In genomic region chr3:115714049-115714435, GRCm38 (mm10) we compare ENCODE assay signal across 8 mouse cellular contexts. TPM values are rescaled to one million over a fixed set of nuclear protein-coding genes. Genes with fewer than 3 reads are reported as not detected.
DNase-seq lines count a peak whose midpoint lies in the region; ATAC-seq and TF ChIP-seq lines count a peak whose summit lies in the region.

No protein-coding gene starts in this region.

- DNase-seq in CH12.LX (ENCODE audit: extremely low read depth): no peak
- DNase-seq in limb, embryonic 10.5 days (ENCODE audit: low spot score): peak; percentile 32
- DNase-seq in layer of hippocampus, postnatal 25 days (ENCODE audit: extremely low spot score in 1 of 2, low spot score in 1 of 2): no peak
- no peak for DNase-seq in testis, postnatal 10 days (ENCODE audit: low spot score)

- WGBS in forebrain, embryonic 15.5 days: under 1% methylated on average over 5 of the region's 5 CpGs
- WGBS in limb, embryonic 10.5 days: 12% methylated on average over 5 of the region's 5 CpGs
- 3% methylated on average over 5 of the region's 5 CpGs for WGBS in neural tube, embryonic 14.5 days

- TF ChIP-seq CTCF in CH12.LX (conservative IDR thresholded peaks at IDR 0.05 in 1 of 2, IDR thresholded peaks at IDR 0.05 in 1 of 2; ENCODE audit: low read depth in 2 of 2, low read length in 2 of 2): no peak

- dilution Hi-C loops in CH12.LX (cut with MboI; ENCODE audit: extremely low pct_ligation_motif_present, extremely low pct_unique_long_range_greater_than_20kb, low sequenced_read_pairs): no loop called here

- no peak for TF ChIP-seq EP300 in CH12.LX (IDR thresholded peaks at IDR 0.05; ENCODE audit: low read length)

- H3K4me3 ChIP-seq in erythroblast, embryonic 14.5 days (replicated peaks): peak overlapping the region; percentile 62
- peak overlapping the region; percentile 58 to 71 (median 63) for H3K4me3 ChIP-seq in CH12.LX (replicated peaks in 1 of 3; ENCODE audit: low read depth in 2 of 3, low read length in 2 of 3, poor library complexity in 1 of 3)
- H3K4me3 ChIP-seq in forebrain, embryonic 15.5 days: peak overlapping the region; percentile 51
- peak overlapping the region; percentile 69 for H3K4me3 ChIP-seq in limb, embryonic 10.5 days
- H3K4me3 ChIP-seq in neural tube, embryonic 14.5 days (ENCODE audit: low read depth, low read length): peak overlapping the region; percentile 47

- H3K27ac ChIP-seq in CH12.LX (ENCODE audit: insufficient read depth, low read depth): no peak overlapping the region
- peak overlapping the region; percentile 73 for H3K27ac ChIP-seq in forebrain, embryonic 15.5 days (replicated peaks)
- peak overlapping the region; percentile 94; the same call in 1 of the 2 replicates for H3K27ac ChIP-seq in limb, embryonic 10.5 days
- H3K27ac ChIP-seq in neural tube, embryonic 14.5 days (ENCODE audit: low read depth, low read length): peak overlapping the region; percentile 18; the same call in 1 of the 2 replicates

- no peak for TF ChIP-seq POLR2A in CH12.LX (IDR thresholded peaks at IDR 0.05; ENCODE audit: low read depth, low read length)

- H3K79me2 ChIP-seq in CH12.LX (replicated peaks; ENCODE audit: control insufficient read depth, extremely low read depth, insufficient read depth, poor library complexity, severe bottlenecking): no peaks in the 10 kb centered on the region

- H3K36me3 ChIP-seq in erythroblast, embryonic 14.5 days (ENCODE audit: control insufficient read depth): peaks cover 2% of the 10 kb centered on the region; the same call in 1 of the 2 replicates
- peaks cover 7 to 25% of the 10 kb centered on the region in 2 experiments for H3K36me3 ChIP-seq in CH12.LX (replicated peaks in 1 of 2; ENCODE audit: control insufficient read depth in 1 of 2, insufficient read depth in 1 of 2, low read length in 1 of 2)
- no peaks in the 10 kb centered on the region for H3K36me3 ChIP-seq in forebrain, embryonic 15.5 days
- peaks cover 11% of the 10 kb centered on the region; the same call in 1 of the 2 replicates for H3K36me3 ChIP-seq in limb, embryonic 10.5 days
- no peaks in the 10 kb centered on the region for H3K36me3 ChIP-seq in neural tube, embryonic 14.5 days (ENCODE audit: control insufficient read depth, insufficient read depth, low read length)

- ATAC-seq in erythroblast, adult 5-6 weeks (replicated peaks; ENCODE audit: low FRiP score, poor library complexity, severe bottlenecking): no peak
- no peak for ATAC-seq in forebrain, embryonic 15.5 days (replicated peaks)
- ATAC-seq in neural tube, embryonic 14.5 days (ENCODE audit: low read depth): no peak

- H3K4me2 ChIP-seq in CH12.LX (ENCODE audit: insufficient read depth, low read depth, poor library complexity, severe bottlenecking): peak overlapping the region; percentile 82
- peak overlapping the region; percentile 84 for H3K4me2 ChIP-seq in forebrain, embryonic 15.5 days (replicated peaks)
- H3K4me2 ChIP-seq in neural tube, embryonic 14.5 days (ENCODE audit: low read depth, low read length): peak overlapping the region; percentile 79

- peaks cover 28% of the 10 kb centered on the region for H3K4me1 ChIP-seq in erythroblast, embryonic 14.5 days (ENCODE audit: control insufficient read depth)
- H3K4me1 ChIP-seq in CH12.LX (ENCODE audit: control insufficient read depth in 1 of 2, insufficient read depth in 2 of 2): peaks cover 19 to 52% of the 10 kb centered on the region in 2 experiments
- peaks cover 28% of the 10 kb centered on the region for H3K4me1 ChIP-seq in forebrain, embryonic 15.5 days
- H3K4me1 ChIP-seq in limb, embryonic 10.5 days: peaks cover 21% of the 10 kb centered on the region
- H3K4me1 ChIP-seq in neural tube, embryonic 14.5 days (ENCODE audit: control insufficient read depth, insufficient read depth, low read length): no peaks in the 10 kb centered on the region

- in situ Hi-C loops in CH12.LX (cut with MboI; ENCODE audit: low pct_ligation_motif_present, low pct_unique_long_range_greater_than_20kb, low sequenced_read_pairs): loop anchor here (5.0 kb wide), 1 partner anchor 52 kb away; no protein-coding TSS in a partner anchor

- peak overlapping the region; percentile 38 for H3K9ac ChIP-seq in CH12.LX (ENCODE audit: insufficient read depth, low read depth)
- peak overlapping the region; percentile 49 for H3K9ac ChIP-seq in forebrain, embryonic 15.5 days (replicated peaks)
- H3K9ac ChIP-seq in neural tube, embryonic 14.5 days (replicated peaks; ENCODE audit: low read depth, low read length): peak overlapping the region; percentile 43; the same call in 1 of the 2 replicates

- H3K27me3 ChIP-seq in erythroblast, embryonic 14.5 days (ENCODE audit: control insufficient read depth): peaks cover 24% of the 10 kb centered on the region
- H3K27me3 ChIP-seq in CH12.LX (replicated peaks): peaks cover 3% of the 10 kb centered on the region
- H3K27me3 ChIP-seq in forebrain, embryonic 15.5 days: no peaks in the 10 kb centered on the region
- H3K27me3 ChIP-seq in limb, embryonic 10.5 days (ENCODE audit: low read depth, poor library complexity, severe bottlenecking): 0 out of 2 replicates have a peak, but pooled peaks cover 6% of the 10 kb centered on the region
- H3K27me3 ChIP-seq in neural tube, embryonic 14.5 days (ENCODE audit: control insufficient read depth, insufficient read depth, low read length): no peaks in the 10 kb centered on the region

- H3K9me3 ChIP-seq in erythroblast, embryonic 14.5 days (ENCODE audit: control insufficient read depth, low read length): no peaks in the 10 kb centered on the region
- peaks cover 12% of the 10 kb centered on the region for H3K9me3 ChIP-seq in CH12.LX (replicated peaks; ENCODE audit: low read length)
- H3K9me3 ChIP-seq in forebrain, embryonic 15.5 days: no peaks in the 10 kb centered on the region
- no peaks in the 10 kb centered on the region for H3K9me3 ChIP-seq in limb, embryonic 10.5 days (replicated peaks)
- no peaks in the 10 kb centered on the region for H3K9me3 ChIP-seq in neural tube, embryonic 14.5 days (ENCODE audit: control insufficient read depth, low read length)

- TF ChIP-seq RAD21 in CH12.LX (IDR thresholded peaks at IDR 0.05; ENCODE audit: low read depth, low read length): no peak

TF ChIP-seq in CH12.LX, 34 proteins besides CTCF, POLR2A, EP300 and RAD21:
- TF ChIP-seq CHD1 (IDR thresholded peaks at IDR 0.05; ENCODE audit: low read depth, low read length) (no peak), NRF1 (IDR thresholded peaks at IDR 0.05; ENCODE audit: low read depth, low read length) (no peak), TBP (conservative IDR thresholded peaks at IDR 0.05; ENCODE audit: low read depth, low read length) (0 out of 2 replicates have a peak, but pooled peaks have one; percentile 14)

RNA-seq across cellular contexts. Expression of gene S1pr1, which starts 0.8 kb away (rescaled TPM):
- polyA plus RNA-seq in erythroblast, embryonic 14.5 days (2012): not detected in 2 replicates
- 0.63 and 0.96 TPM in 2 replicates for total RNA-seq in erythroblast, adult 5-6 weeks (2015; ENCODE audit: low replicate concordance)
- total RNA-seq in erythroblast, adult 5-6 weeks (2017; ENCODE audit: low replicate concordance): 0.42 and 1.6 TPM in 2 replicates
- total RNA-seq in CH12.LX (2012; rRNA removed) (1.4 and 1.8 TPM in 2 replicates), CH12.LX (2014; rRNA removed) (4.1 and 4.6 TPM in 2 replicates)
- polyA plus RNA-seq in CH12.LX (2012; ENCODE audit: insufficient read length, low read depth): 6.1 and 7.1 TPM in 2 replicates
- polyA plus RNA-seq in forebrain, embryonic 15.5 days (2015; fragmentation: Nextera tagmentation; extraction: Ambion mirVana): 29.3 TPM in 2 replicates
- 10.1 and 12.1 TPM in 2 replicates for polyA plus RNA-seq in limb, embryonic 10.5 days (2016; fragmentation: Nextera tagmentation; extraction: Ambion mirVana)
- 29.1 and 30.2 TPM in 2 replicates for polyA plus RNA-seq in neural tube, embryonic 14.5 days (2014; fragmentation: Nextera tagmentation; extraction: Ambion mirVana)
- 10 to 100 TPM; 94.9 to 95.2 TPM for total RNA-seq in layer of hippocampus, postnatal 25 days (2021)
